Mouse (Mus musculus): Measurements from ENCODE around the gene Plekha7. TPM values are rescaled to one million over a fixed set of nuclear protein-coding genes. Genes with fewer than 3 reads are reported as not detected.

The Plekha7 gene
- polyA plus RNA-seq, 1 experiment from 2014 or later = 5.7 TPM

DNA sequence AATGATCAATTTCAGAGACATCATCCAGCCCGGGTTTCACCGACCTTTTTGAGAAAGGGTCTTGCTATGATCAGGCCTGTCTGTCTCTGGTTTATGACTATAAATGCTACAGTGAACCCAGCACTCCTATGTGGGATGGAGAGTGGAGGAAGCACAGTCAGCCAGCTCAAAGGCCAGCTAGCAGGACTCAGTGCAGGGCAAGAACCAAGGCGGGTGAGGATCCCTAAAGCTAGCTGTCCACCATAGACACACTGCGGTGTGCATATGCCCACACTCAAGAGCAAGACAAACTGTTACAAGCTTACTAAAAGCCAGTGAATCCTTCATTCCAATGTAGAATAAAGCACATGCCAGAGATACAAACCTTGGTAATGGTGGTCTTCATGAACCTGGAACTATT, 21.7 kb upstream of the Plekha7 start:
- Histone ChIP-seq H3K9me3 (ENCODE audit: low read length) (no peaks in the 10 kb centered on the region), H3K4me2 (replicated peaks; ENCODE audit: low read depth, low read length) (no peak overlapping the region), H3K9ac (replicated peaks; ENCODE audit: low read depth) (no peak overlapping the region), H3K27ac (ENCODE audit: low read length) (no peak overlapping the region), H3K27me3 (replicated peaks; ENCODE audit: insufficient read depth, low read length) (no peaks in the 10 kb centered on the region), H3K36me3 (ENCODE audit: insufficient read depth, low read length) (peaks cover 6% of the 10 kb centered on the region), H3K4me1 (ENCODE audit: insufficient read depth, low read depth, low read length) (peaks cover 5% of the 10 kb centered on the region), H3K4me3 (ENCODE audit: low read depth, low read length) (no peak overlapping the region)
- WGBS = 85% methylated on average over 4 of the region's 4 CpGs
- no peak for DNase-seq (ENCODE audit: low spot score)
- TF ChIP-seq EP300 (IDR thresholded peaks at IDR 0.05) (no peak), CTCF (IDR thresholded peaks at IDR 0.05) (no peak)
- no peak for ATAC-seq

DNA sequence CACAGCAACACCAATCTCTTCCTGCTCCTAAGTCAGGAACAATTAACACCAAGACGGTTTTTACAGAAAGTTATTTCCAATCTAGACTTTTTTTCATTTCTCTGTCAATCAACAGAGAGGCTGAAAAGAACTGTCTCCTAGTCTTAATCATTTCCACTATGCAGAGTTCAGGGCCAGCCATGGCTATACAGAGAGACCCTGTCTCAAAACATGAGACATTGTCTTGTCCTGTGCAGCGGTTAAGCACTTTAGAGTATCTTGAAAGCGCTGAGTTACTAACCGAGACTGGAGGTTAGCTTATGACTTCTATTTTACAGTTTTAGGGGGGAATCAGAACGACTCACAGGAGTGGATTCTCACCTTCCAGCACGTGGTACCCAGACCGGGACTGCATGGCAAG, 20.6 kb upstream of the Plekha7 start:
- Histone ChIP-seq H3K4me3 (ENCODE audit: low read depth, low read length) (no peak overlapping the region), H3K9me3 (ENCODE audit: low read length) (no peaks in the 10 kb centered on the region), H3K27ac (ENCODE audit: low read length) (no peak overlapping the region), H3K36me3 (ENCODE audit: insufficient read depth, low read length) (peaks cover 6% of the 10 kb centered on the region), H3K27me3 (replicated peaks; ENCODE audit: insufficient read depth, low read length) (no peaks in the 10 kb centered on the region), H3K4me2 (replicated peaks; ENCODE audit: low read depth, low read length) (no peak overlapping the region), H3K4me1 (ENCODE audit: insufficient read depth, low read depth, low read length) (peaks cover 5% of the 10 kb centered on the region), H3K9ac (replicated peaks; ENCODE audit: low read depth) (no peak overlapping the region)
- 65% methylated on average over 7 of the region's 7 CpGs for WGBS
- TF ChIP-seq CTCF (IDR thresholded peaks at IDR 0.05) = no peak
- TF ChIP-seq EP300 (IDR thresholded peaks at IDR 0.05) = no peak
- DNase-seq (ENCODE audit: low spot score) = no peak
- ATAC-seq = no peak

DNA sequence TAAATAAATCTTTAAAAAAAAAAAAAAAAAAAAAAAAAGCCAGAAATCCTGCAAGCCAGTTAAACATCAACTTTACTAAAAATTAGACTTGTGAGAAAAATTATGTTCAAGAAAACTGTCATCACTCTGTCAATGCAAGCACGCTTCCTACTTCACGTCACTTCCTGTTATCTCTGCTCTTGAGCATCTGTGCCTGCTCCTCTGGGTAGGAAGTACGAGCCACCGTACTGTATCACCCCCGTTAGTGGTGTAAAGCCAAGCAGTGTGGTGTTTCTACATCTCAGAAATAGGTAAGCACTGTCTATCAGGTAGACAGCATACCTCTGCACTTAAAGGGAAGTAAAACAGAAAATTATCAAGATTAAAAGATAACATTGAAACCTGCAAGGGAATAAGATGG, 19.7 kb upstream of the Plekha7 start:
- Histone ChIP-seq H3K4me2 (replicated peaks; ENCODE audit: low read depth, low read length) (no peak overlapping the region), H3K27ac (ENCODE audit: low read length) (no peak overlapping the region), H3K4me1 (ENCODE audit: insufficient read depth, low read depth, low read length) (no peaks in the 10 kb centered on the region), H3K27me3 (replicated peaks; ENCODE audit: insufficient read depth, low read length) (no peaks in the 10 kb centered on the region), H3K9me3 (ENCODE audit: low read length) (no peaks in the 10 kb centered on the region), H3K9ac (replicated peaks; ENCODE audit: low read depth) (no peak overlapping the region), H3K4me3 (ENCODE audit: low read depth, low read length) (no peak overlapping the region), H3K36me3 (ENCODE audit: insufficient read depth, low read length) (peaks cover 6% of the 10 kb centered on the region)
- ATAC-seq = no peak
- TF ChIP-seq EP300 (IDR thresholded peaks at IDR 0.05) (no peak), CTCF (IDR thresholded peaks at IDR 0.05) (no peak)
- no peak for DNase-seq (ENCODE audit: low spot score)
- WGBS = 63% methylated on average over 5 of the region's 5 CpGs

DNA sequence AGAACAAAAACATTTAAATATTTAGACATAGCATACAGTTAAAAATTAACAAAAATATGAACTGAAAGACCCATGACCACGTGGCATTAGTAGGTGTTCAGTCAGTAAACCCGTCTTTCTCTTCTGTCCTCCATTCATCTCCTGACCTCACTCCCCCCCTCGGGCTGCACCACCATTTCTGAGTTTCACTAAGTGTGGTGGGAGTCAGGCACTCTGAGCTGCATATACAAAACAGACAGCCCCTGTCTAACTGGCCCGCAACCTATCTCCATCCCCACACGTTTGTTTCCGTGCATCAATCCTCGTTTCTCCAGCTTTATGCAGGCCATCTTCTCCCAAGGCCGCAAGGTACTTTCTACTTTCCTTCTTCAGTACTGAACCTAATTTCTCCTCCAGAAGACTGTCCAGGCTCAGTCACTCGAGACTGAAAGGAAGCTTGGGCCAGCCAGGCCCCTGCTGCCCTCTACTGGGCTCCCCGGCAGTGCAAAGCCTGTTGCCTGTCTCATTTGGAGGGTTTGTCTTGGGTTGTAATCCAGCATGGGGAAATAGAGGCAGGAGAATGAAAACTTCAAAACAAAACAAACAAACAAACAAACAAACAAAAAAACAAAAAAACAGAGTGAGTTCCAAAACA, 15.3 kb upstream of the Plekha7 start:
- no peak overlapping the region for H3K27ac ChIP-seq (ENCODE audit: low read length)
- H3K4me1 ChIP-seq (ENCODE audit: insufficient read depth, low read depth, low read length) = no peaks in the 10 kb centered on the region
- peak; percentile 73 for ATAC-seq
- H3K9me3 ChIP-seq (ENCODE audit: low read length) = no peaks in the 10 kb centered on the region
- no peak overlapping the region for H3K9ac ChIP-seq (replicated peaks; ENCODE audit: low read depth)
- no peaks in the 10 kb centered on the region for H3K27me3 ChIP-seq (replicated peaks; ENCODE audit: insufficient read depth, low read length)
- 24% methylated on average over 10 of the region's 10 CpGs for WGBS
- no peak for TF ChIP-seq EP300 (IDR thresholded peaks at IDR 0.05)
- TF ChIP-seq CTCF (IDR thresholded peaks at IDR 0.05) = peak; percentile 93
- no peak overlapping the region for H3K4me2 ChIP-seq (replicated peaks; ENCODE audit: low read depth, low read length)
- H3K4me3 ChIP-seq (ENCODE audit: low read depth, low read length) = no peak overlapping the region
- H3K36me3 ChIP-seq (ENCODE audit: insufficient read depth, low read length) = no peaks in the 10 kb centered on the region
- peak; percentile 86 for DNase-seq (ENCODE audit: low spot score)

DNA sequence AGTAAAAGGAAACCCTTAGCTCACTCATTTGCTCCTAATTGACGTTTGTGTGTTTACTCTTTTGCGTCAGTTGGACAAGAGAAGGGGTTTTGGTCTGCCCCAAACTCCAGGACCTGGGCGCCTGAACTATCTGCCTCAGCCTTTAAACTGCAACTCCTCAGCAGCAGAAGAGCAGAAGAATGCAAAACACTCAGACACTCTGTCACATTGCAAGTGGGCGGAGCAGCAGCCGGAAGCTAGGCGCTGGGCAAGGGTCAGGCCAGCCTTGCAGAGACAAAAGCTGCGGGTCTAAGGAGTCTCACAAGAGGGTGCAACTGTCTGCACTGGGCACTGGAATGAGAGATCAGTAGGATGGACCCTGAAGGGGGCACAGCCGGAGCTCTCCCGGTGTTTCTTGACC, 1.3 kb upstream of the Plekha7 start:
- DNase-seq (ENCODE audit: low spot score) (peak; percentile 37), ATAC-seq (no peak)
- no peaks in the 10 kb centered on the region for H3K9me3 ChIP-seq (ENCODE audit: low read length)
- H3K4me3 ChIP-seq (ENCODE audit: low read depth, low read length) = peak overlapping the region; percentile 8; the same call in 1 of the 2 replicates
- H3K36me3 ChIP-seq (ENCODE audit: insufficient read depth, low read length) = no peaks in the 10 kb centered on the region
- no peak overlapping the region for H3K27ac ChIP-seq (ENCODE audit: low read length)
- 0 out of 2 replicates have a peak, but pooled peaks cover 3% of the 10 kb centered on the region for H3K4me1 ChIP-seq (ENCODE audit: insufficient read depth, low read depth, low read length)
- TF ChIP-seq EP300 (IDR thresholded peaks at IDR 0.05) (no peak), CTCF (IDR thresholded peaks at IDR 0.05) (no peak)
- WGBS = 12% methylated on average over 9 of the region's 9 CpGs
- H3K27me3 ChIP-seq (replicated peaks; ENCODE audit: insufficient read depth, low read length) = peaks cover 8% of the 10 kb centered on the region; the same call in 1 of the 2 replicates
- peak overlapping the region; percentile 34 for H3K4me2 ChIP-seq (replicated peaks; ENCODE audit: low read depth, low read length)
- no peak overlapping the region for H3K9ac ChIP-seq (replicated peaks; ENCODE audit: low read depth)

DNA sequence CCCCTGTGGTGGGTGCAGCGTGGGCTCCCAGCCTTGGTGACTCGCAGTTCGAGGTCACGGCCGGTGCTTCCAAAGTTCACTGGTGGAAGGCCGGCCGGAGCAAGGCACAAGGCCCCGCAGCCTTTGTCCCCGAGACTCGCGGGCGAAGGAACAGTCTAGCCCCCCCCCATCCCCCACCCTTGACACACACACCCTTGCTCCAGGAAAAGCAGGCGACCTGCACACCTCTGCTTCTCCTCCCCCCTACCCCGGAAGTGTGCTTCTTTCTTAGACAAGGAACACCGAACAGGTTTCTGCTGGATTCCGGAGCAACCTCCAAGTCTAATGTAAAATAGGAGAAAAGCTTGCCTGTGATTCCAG, 436 bp upstream of the Plekha7 start:
- no peaks in the 10 kb centered on the region for H3K9me3 ChIP-seq (ENCODE audit: low read length)
- H3K4me1 ChIP-seq (ENCODE audit: insufficient read depth, low read depth, low read length) = 0 out of 2 replicates have a peak, but pooled peaks cover 3% of the 10 kb centered on the region
- H3K27ac ChIP-seq (ENCODE audit: low read length) = peak overlapping the region; percentile 43; the same call in 1 of the 2 replicates
- DNase-seq (ENCODE audit: low spot score) (peak; percentile 57), ATAC-seq (peak; percentile 58)
- H3K27me3 ChIP-seq (replicated peaks; ENCODE audit: insufficient read depth, low read length) = peaks cover 8% of the 10 kb centered on the region; the same call in 1 of the 2 replicates
- 2% methylated on average over 16 of the region's 16 CpGs for WGBS
- no peak for TF ChIP-seq EP300 (IDR thresholded peaks at IDR 0.05)
- TF ChIP-seq CTCF (IDR thresholded peaks at IDR 0.05) = no peak
- H3K4me2 ChIP-seq (replicated peaks; ENCODE audit: low read depth, low read length) = peak overlapping the region; percentile 94
- H3K36me3 ChIP-seq (ENCODE audit: insufficient read depth, low read length) = no peaks in the 10 kb centered on the region
- peak overlapping the region; percentile 67 for H3K4me3 ChIP-seq (ENCODE audit: low read depth, low read length)
- H3K9ac ChIP-seq (replicated peaks; ENCODE audit: low read depth) = no peak overlapping the region
